Mouse (Mus musculus) naive thymus-derived CD4-positive, alpha-beta T cell, adult 2 months (primary cell): ENCODE measurements around the gene Vdr.
A peak's percentile ranks its signal among the peaks of the same experiment; 100 is the strongest.

Experiments
- DNase-seq: peaks from one replicate; pipeline ENCODE4 v3.0.0-alpha.2; 2011; ENCODE audit warnings: low read depth

The Vdr gene

DNA sequence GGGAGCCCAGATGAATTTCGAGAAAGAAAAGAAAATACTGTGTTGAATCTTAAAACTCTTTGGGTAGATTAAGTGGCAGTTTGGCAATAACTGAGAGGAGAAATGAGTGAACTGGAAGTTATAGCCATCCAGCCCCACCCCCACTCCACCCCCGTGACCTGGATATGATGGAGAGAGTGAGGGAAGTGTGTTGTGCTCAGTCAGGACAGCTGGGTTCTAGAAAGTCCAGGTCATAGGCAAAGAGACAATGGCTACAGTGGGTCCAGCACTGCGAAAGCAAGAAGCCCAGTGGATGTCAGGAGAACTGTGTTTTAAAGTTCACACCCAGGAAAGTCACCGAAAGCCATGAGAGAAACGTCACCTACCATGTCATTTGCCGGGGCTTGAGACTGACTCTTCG is 8.8 kb upstream of the Vdr start:
- no peak for DNase-seq

DNA sequence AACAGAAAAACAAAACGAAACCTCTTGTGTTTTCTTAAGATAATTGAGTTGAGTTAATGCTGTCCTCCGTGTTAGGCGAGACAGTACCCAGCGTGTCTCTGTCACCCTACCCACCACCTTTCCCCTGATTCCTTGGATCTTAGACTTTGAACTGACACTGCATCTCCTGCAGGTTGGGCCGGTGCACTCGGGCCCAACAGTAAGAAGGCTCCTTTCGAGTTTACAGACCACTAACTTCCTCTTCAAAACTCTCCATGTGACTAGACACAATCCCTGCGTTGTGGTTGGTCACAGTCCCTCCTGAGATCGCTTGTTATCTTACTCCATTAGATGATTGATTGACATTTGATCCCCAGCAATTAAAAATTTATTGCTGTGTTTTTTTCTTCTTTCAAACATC is 7.6 kb upstream of the Vdr start:
- DNase-seq = no peak

DNA sequence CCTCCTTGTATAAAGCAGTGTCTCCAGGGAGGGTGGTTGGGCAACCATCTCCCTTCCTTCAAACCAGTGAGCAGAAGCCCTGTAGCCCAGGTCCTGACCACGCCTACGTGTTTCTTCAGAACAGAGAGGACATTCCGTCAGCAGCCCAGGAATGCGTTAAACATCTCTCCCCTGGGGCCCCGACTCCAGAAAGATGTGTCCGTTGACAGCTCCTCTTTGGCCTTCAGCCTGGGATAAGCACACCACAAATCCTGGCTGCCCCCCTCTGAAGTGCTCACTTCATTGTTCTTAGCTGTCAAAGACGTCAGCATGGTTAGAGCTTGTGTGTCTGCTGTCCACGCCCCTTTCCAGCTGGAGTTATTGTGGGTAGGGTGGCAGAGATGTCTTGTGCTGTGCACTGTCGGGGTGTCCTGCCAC is 3.9 kb upstream of the Vdr start:
- no peak for DNase-seq

DNA sequence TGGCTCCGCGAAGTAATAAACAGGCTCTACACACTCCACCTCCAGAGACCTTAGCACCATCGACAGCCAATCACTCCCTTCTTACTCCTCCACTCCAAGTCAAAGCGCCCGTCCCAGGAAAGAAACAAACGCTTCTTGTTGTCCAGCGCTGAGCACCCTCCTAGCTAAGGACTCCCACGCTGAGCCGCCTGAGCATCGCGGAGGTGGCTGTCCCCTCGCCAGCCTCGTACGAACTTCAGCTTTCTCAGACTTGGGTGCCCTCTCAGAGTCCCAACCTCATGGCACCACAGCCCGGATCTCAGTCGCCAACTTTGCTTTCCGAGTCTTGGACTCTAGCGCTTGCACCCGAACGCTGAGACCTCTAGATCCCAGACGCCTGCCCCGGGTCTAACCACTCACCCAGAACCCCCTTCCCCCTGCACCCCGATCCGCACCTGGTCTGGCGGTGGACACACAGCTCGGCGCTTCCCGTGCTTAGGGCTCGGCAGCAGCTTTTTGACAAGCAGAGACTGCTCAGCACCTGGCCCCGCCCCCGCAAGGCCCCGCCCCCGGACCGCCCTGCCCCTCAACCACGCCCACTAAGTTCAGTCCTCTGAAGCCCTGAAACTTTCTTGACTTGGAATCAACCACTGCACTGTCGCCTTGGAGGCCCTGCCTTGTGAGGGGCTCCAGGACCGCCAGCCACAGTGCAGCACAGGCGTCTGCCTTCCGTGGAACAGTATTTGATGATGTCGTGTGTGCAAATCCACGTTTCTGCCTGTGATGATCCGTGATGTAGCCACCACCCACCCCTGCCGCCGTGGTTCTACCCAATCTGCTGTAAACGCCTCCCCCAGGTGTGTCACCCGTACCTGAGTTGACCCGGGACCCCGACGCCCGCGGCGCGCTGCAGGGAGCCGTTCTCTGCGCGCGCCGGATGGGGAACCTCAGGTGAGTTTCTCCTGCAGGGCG is 2.4 kb downstream of the Vdr start:
- peak; percentile 80 for DNase-seq

DNA sequence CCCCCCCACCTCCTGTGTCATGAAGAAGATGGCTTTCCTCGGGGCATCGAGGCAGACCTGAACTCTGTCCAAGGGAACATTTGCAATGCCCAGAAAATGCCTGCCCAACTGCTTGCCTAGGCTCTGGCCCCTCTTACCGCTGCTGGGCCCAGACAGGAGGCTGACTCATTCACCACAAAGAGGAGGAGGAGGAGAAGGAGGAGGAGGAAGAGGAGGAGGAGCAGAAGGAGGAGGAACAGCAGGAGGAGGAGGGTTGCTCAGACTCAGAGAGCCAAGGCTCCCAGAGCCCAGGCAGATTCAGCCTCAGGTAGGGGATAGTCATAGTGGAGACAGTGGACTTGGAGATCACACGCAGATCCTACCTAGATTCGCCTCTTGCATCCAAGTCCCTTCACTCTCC is 3.2 kb downstream of the Vdr start:
- DNase-seq = peak; percentile 30

DNA sequence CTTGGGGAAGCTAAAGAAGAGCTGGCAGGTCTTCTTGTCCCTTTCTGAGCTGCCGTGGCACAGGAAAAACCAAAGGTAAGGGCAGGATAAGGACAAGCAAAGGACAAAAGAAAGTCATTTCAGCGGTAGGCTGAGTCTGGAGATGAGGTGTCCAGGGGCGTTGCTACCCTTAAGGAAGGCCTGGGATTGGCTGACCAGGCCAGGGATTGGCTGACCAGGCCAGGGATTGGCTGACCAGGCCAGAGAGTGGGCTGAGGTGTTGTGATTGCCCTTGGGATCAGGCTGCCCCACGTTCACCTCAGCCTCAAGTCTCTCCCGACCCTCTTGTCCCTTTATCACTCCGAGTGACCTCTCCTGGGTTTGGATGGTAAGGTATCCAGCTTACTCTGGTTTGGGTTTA is 5.1 kb downstream of the Vdr start:
- no peak for DNase-seq

DNA sequence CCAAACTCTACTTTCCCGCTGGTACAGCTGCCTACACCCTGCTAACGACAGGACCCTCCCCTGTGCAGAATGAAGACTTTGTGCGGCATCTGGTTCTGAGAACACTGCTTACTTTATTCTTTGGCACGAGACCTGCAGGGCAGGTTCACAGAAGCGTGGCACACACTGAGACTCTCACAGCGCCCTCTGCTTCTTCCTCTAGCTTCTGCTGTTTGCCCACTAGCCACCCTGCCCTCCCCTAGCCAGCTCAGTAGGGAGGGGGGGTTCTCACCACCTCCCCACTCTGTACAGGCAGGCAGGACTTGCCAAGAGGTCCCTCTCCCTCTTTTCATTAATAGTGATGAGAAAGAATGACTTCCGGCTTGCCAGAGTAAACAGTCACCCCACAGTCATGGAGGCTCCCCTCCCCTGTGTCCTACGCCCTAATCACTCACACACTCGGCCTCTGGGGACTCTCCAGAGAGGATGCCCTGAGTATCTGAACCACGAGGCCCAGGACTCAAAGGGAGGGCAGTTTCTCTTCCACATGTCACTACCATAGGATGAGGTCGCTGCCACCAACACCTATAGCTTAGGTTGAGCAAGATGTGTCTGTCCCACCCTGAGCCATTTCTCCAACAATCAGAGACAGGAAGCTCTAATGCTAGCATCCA is 6.0 kb downstream of the Vdr start:
- no peak for DNase-seq

DNA sequence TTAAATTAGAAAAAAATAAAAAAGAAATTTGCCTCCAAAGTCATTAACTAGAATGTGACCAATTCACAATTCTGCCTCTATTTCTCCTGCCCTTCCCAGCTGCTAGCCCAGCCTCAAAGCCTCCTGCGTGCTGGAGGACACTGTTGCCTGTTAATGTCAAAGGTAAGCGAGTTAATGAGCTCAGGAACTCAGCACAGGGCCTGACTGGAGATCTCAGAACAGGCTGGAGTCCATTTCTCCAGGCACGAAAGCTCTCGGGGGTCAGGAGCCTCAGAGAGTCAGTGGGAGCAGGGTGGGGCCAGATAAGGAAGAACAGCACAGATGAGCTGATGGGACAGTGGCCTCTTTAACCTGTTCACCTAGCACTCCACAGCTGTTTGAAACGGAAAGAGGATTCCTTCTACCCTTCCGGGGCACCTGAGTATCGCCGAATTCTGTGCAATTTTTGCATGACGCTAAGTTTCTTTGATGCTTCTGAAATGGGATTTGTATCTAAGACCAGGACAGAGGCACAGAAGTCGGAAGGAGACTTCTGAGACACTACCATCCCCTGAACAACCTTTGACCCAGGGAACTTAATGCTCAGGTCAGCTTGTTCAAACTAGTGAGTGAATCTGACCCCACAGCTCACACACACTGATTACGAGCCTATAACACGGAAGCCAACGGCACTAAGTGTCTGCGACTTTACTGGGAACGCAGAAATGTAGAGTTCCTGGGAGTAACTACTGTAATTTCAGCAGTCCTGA is 7.0 kb downstream of the Vdr start:
- no peak for DNase-seq

DNA sequence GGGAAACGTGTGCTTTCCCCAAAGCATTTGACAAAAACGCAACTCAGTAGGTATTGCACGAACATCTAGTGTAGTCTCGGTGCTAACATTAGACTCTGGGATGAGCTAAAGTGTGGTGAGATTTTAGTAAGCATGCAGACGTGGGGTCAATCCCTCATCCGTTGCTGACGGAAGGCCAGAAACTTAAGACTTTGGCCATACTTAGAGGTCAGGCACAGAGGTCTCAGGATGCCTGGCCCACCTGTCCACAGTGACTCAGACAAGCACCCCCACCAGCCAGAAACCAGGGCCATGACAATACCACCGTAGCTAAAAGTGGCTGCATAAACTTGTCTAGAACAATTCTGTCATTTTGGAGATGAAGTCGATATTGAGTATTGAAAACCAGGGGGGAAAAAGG is 9.4 kb downstream of the Vdr start:
- DNase-seq = no peak

DNA sequence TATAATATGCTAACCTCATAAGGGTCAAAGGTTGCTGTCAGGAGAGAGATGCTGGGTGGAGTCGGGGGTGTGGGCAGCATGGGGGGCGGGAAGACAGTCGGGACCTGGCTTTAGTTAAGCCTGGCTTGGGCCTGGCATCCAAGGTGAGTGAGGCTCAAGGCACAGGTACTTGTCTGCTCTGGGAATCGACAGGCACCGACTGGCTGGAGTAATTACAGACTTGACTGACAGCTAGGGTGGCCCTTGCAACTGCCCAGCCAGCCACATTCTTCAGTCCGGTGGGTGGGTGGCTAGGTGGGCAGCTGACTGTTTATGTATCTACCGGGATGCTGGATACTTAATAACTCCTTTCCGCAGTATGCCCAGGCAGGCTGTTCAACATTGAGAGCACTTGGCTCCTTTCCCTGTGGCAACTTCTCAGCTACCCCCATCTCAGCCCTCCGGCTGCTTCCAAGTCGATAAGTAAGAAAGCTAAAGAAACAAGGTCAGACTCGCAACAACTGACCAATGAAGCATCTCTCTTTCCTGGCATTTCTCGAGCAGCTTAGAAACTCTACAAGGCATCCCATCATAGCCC is 10.0 kb downstream of the Vdr start:
- DNase-seq = no peak

DNA sequence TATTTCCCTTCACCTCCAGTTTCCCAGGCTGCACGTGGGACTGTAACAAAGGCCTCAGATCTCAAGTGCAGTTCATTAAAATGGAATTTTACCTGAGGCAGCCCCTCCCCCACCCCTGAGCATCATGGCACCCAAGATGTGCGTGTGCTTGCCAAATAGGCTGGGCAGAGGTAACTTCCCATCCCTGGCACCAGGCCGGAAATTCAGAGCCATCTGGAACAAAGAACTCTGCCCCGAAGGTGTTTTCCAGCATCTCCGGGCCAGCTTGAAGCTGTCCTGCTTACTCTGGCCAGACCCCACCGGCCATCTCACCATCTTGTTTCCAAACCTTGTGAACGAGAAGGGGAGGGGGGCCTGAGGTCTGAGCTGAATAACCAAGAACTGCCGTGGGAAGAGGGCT is 10.7 kb downstream of the Vdr start:
- no peak for DNase-seq

DNA sequence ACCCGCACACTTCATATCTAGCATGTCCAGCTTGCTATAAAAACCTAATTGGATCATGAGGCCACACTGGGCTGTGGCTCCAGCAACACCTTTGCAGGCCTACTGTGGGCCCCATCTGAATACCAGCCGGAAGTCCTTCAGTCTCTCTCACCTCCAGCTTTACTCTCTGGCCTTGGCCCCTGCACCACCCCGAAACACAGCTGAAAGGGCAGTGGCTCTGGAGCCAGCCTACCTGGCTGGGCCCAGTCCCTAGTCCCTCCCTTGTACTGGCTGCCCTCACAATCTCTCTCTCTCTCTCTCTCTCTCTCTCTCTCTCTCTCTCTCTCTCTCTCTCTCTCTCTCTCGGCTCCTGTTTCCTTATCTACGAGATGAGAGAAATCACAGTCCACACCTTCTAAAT is 11.6 kb downstream of the Vdr start:
- no peak for DNase-seq

DNA sequence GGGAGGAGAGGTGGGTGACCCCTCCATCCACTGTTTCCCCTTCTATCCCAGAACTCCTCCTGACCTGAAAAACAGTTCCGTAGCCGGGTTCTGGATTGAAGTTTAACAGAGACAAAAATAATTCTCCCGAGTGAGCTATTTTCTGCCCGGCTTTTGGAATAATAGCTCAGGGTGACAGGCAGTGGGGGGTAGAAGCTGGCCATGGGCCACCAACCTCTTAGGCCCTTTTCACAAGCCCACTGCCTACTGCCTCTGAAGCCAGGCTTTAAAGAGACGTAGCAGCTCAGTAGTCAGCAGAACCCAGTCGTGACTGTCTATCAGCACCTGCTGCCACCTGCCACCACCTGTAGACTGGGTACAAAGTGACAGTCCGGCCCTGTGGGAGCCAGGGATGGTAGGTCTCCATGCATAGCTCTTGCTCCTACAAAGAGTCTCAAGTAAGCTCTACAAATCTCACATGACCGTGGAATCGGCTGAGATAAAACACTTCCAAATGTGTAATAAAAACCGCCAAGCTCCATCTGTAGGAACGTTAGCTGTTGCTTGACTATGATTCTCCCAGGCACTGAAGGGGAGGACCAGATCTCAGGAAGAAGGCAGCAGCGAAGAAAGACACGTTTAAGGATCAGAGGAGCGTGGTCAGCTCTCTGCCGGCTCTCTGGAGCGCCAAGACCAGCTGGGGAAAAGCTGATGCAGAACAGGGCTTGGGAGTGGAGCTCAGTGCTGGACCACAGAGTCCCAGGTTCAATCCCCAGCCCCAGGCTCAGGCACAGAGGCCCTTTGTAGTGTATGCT is 13.4 kb downstream of the Vdr start:
- DNase-seq = no peak

DNA sequence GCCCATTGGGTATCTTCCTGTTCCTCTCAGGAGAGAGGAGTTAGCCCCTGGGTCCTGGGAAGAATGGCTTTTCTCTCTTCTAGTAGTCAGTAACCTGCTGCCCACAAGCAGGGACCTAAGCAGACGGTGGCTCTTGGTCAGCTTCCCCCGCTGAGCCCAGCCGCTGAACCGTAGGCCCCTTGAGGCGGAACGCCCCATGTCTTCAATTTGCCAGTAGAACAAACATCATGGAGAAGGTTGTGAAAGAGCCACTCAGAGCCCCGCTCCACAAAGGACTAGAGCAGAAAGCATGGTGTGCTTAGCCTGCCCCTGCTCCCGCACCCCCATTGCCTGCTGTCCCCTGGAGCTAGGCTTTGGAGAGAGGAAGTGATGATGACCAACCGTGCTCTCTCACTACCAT is 14.1 kb downstream of the Vdr start:
- DNase-seq = no peak

DNA sequence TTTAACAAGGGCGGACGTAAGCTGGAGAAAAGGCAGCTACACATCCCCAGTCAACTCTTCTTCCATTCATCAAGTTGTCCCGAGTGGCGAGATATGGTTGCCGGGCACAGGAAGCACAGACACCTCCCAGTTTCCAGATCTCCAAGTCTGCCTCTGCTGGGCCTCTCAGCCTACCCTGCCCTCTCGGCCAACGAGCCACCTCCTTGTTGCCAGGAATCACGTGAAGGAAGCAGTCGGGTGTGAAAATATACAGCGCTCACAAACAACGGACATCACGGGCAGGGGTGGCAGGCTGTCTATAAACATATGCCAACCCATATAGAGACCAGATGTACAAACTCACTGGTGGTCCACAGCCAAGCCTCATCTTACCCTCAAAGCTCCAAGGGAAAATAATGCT is 14.6 kb downstream of the Vdr start:
- no peak for DNase-seq

DNA sequence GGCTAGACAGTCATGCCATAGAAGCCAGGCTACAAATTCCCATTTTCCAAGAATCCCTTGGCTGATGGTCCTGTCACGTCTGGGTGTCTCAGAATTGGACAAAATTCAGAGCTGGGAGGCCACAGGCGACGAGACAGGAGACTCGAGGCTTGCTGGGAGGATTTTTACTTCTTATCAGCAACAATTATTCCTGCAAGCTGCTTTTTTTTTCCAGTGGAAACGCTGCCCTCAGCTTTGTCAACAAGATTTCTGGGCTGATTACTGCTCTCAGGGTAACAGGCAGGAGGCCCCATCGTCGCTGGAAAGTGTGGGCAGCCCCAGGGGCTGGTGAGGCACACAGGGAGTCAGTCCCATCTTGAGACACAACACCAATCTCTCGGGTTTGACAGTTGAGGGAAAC is 17.9 kb downstream of the Vdr start:
- DNase-seq = no peak

DNA sequence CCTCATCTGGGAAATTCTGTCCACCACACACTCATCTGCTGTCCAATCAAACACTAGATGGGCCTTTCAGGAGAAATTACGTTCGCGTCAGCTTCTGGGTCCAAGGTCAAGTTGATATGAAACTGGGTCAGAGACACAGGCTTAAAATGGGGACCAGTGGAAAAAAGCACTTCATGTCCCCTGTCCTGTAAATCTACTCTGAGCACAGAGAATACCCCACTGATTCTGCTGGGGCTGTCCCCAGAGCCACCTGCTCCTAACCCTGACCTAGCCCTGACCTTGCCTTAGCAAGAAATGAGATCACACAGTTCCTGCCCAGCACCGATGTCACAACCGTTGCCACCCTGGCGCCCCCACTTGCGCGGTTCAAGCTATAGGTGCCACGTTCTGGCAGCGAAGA is 20.0 kb downstream of the Vdr start:
- DNase-seq = no peak

DNA sequence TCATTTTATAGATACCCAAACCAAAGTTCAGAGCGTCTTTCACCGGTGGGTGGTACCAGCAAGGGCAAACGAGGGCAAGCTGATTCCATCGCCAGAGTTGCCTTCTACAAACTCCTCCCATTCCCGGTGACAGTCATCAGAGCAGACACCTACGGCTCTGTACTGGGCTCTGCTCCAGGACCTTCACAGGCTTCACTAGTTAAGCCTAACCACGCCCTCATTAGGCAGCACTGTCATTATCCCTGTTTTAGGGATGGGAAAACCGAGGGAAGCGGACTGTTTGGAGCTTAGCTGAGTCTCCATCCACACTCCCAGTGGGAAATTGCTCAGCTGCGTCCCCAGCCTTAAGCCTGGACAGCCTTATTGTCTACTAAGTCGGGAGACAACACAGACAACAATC is 20.4 kb downstream of the Vdr start:
- DNase-seq = no peak

DNA sequence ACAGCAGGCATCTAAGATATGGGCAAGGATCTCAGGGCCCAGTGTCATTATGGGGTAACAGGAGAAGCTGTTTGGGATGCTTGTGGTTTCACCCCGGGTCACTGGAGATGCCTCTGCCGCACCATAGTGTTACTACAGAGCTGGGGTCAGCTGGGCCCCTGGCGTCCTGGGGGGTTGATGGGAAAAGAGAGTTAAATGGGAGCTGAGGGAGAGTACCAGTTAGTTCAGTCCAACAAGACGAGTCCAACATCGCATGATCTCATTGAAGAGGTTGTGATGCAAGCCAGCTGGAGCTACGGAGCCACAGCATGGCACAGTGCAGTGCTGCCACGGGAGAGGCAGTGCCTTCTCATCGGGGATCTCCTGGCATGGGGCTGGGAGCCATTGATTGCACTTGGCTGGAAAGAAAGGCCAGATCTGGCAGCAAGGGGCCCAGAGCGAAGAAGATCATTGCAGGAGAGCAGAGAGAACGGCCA is 22.9 kb downstream of the Vdr start:
- DNase-seq = no peak

DNA sequence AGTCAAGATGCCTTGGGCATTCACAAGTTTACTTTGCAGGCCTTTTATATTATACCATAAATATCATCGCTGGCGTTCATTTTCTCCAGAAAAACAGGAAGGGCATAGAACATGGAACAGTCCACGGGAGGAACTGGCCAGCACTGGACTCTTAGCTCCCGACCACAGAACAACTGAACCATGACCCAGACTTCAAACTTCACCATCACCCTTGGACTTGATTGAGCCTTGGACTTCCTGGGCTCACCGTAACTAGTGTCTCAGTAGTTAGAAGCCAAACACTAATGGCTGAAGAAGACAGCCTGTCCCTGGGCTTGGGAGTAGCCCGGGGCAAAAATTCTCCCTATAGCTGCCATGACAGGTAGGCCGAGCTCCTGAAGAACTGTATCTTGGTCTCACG is 29.0 kb downstream of the Vdr start:
- no peak for DNase-seq

DNA sequence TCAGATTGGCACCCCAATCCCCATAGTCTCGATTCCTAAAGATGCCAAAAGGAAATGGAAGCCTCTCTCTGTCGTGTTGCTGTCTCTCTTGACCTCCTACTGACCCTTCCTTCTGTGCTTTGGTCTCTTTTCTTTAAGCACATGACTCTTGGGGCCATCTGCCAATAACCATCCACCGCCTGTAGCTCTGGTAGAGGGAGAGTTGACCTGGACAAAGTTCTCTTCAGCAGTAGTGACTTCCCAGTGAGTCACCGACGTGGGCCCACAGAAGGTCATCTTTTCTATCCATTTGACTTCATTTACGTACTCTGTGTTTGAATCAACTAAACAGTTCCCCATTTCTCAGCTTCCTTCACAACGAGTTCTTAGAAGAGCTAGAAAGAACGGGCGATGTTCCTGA is 30.0 kb downstream of the Vdr start:
- no peak for DNase-seq
